Mouse (Mus musculus): ENCODE measurements at regions not wholly inside any gene's neighbourhood (a gene's known extent, or its start where the extent isn't known, plus 50 kb on each side); places are given as distances from the start of the nearest gene placed in this dataset.

DNA sequence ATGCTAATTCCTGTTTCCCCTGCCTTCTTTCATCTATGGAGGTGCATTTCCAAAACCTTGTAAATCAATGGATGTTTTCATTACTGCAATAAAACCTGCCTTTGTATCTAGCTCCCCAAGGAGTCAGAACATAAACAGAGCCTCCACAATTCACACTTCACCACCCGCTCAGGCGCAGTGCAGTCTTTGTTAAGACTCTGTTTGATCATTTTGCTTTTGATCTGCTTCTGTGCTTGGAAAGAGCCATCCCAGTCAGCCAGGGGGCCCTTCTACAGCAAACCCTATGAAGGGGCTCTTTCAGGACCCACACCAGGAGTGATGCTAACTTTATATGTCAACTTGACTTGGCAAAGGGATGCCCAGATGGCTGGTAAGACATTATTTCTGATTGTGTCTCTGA is 86.7 kb upstream of the Ptprm start:
- no peaks in the 10 kb centered on the region for H3K36me3 ChIP-seq (replicated peaks)
- no peak for ATAC-seq (ENCODE audit: insufficient read depth)
- no peak overlapping the region for H3K27ac ChIP-seq (replicated peaks)
- no peak overlapping the region for H3K4me2 ChIP-seq
- H3K27me3 ChIP-seq = no peaks in the 10 kb centered on the region
- no peaks in the 10 kb centered on the region for H3K4me1 ChIP-seq (replicated peaks)
- WGBS (ENCODE audit: insufficient replicate concordance) = 60% methylated on average over 2 of the region's 2 CpGs
- no peaks in the 10 kb centered on the region for H3K9me3 ChIP-seq (replicated peaks)
- no peak overlapping the region for H3K4me3 ChIP-seq (replicated peaks)
- no peak overlapping the region for H3K9ac ChIP-seq

DNA sequence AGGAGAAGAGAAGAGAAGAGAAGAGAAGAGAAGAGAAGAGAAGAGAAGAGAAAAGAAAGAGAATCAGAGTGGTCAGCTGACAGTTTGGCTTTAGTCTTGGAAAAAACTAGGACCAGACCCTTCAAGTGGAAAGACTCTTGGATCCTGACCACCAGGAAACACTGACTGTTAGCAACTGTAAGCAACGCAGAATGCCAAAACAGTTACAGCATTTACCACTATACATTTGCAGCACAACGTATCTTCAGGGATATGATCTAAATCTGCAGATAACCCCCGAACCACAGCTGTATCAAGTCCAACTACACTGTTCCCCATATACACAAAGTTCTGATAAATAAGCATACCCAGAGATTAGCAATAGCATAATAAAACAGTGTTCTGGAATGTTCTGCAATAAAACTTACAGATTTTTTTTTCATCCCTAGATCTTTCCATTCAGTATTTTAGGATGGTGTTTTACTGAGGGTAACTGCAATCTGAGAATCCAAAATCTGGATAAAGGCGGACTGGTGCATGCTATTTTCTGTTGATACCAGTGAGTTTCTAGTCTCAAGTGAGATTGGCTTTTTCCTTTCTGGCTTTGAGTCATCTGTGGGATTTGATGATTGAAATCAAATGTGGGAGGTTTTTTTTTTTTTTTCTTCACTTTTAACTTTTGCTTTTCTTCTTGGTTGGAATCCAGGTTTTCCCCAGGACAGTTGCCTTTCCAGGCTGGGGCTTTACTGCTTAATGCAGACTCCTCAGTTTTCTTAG is 65.9 kb upstream of the Ptprm start:
- Histone ChIP-seq H3K36me3 (replicated peaks) (no peaks in the 10 kb centered on the region), H3K27me3 (no peaks in the 10 kb centered on the region), H3K9me3 (replicated peaks) (no peaks in the 10 kb centered on the region), H3K4me3 (replicated peaks) (no peak overlapping the region), H3K27ac (replicated peaks) (no peak overlapping the region), H3K4me1 (replicated peaks) (no peaks in the 10 kb centered on the region), H3K9ac (no peak overlapping the region), H3K4me2 (no peak overlapping the region)
- ATAC-seq (ENCODE audit: insufficient read depth) = no peak
- 56% methylated on average over 4 of the region's 4 CpGs for WGBS (ENCODE audit: insufficient replicate concordance)

DNA sequence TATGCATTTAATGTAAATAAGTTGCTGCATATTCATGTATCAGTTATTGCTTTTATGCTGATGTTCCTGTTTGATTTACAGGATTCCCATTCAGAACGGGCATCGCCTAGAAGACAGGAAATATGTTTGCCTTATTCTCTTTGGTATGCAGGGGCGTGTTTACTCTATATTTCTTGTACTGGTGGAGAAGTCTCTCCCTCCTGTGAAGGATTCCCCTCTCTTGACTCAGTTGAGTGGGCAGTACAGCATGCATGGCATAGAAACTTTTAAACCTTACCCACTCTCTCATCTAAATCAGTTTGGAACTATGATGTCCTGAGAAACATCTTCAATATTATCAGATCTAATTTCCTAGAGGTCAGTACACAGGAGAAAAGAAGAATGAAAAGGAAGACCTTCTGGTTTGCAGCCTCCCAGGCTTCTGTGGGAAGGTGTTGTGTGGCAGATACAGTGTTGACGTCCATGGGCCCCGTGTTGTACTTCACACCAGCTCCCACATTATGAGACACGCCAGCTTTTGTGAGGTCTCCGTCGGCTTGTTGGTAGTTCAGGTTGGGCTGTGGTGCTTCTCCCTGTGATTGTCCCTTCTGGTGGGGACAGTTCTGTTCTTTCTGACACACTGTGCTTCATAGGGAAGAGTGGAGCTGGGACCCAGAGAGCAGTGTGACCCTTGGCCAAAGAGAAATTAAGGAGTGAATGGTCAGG is 58.4 kb upstream of the Ptprm start:
- no peaks in the 10 kb centered on the region for H3K27me3 ChIP-seq
- H3K9ac ChIP-seq = no peak overlapping the region
- H3K36me3 ChIP-seq (replicated peaks) = no peaks in the 10 kb centered on the region
- no peak overlapping the region for H3K4me2 ChIP-seq
- H3K4me1 ChIP-seq (replicated peaks) = no peaks in the 10 kb centered on the region
- H3K4me3 ChIP-seq (replicated peaks) = no peak overlapping the region
- WGBS (ENCODE audit: insufficient replicate concordance) = 70% methylated on average over 8 of the region's 8 CpGs
- H3K27ac ChIP-seq (replicated peaks) = no peak overlapping the region
- no peak for ATAC-seq (ENCODE audit: insufficient read depth)
- H3K9me3 ChIP-seq (replicated peaks) = no peaks in the 10 kb centered on the region

DNA sequence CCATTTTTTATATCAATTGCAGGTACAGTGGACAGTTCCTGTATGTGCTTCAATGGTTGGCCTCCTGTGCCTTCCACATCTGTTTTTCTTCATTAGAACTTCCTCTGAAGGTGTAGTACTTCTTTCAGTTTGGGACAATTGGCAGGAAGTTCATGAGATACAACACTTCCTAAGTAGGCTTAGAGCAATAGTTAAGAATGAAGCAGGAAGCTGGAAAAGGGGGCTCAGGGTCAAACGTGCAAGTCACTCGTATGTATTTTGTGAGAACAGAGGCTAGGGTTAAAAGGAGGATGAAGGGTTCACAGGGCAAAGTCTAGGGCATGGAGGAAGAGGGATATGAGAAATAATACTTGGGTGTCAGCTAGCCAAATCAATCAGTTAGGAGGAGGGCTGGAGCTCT is 55.7 kb upstream of the Ptprm start:
- Histone ChIP-seq H3K4me2 (no peak overlapping the region), H3K9ac (no peak overlapping the region), H3K27ac (replicated peaks) (no peak overlapping the region), H3K36me3 (replicated peaks) (no peaks in the 10 kb centered on the region), H3K27me3 (no peaks in the 10 kb centered on the region), H3K9me3 (replicated peaks) (no peaks in the 10 kb centered on the region), H3K4me1 (replicated peaks) (no peaks in the 10 kb centered on the region), H3K4me3 (replicated peaks) (no peak overlapping the region)
- ATAC-seq (ENCODE audit: insufficient read depth) = no peak
- 41% methylated on average over 2 of the region's 2 CpGs for WGBS (ENCODE audit: insufficient replicate concordance)

DNA sequence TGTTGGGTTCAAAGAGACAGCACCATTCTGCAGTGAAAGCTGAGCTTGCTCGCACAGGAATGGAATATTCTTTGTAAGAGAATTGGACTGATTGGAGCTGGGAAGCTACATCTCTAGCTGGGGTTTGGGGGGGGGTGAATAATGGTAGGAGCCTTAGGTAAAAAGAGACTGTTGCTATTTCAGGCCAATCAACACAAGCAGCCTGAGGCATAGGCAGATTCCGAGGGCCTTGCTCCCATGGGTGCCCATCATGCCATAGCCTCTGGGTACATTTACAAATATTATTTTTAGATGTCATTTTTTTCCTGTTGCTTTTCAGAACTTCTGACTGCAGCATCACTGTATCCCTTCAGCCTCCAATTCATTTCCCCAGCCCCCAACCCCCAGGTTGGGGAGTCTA is 51.7 kb upstream of the Ptprm start:
- no peak overlapping the region for H3K4me2 ChIP-seq
- ATAC-seq (ENCODE audit: insufficient read depth) = no peak

More for the DNA sequence above, 51.7 kb upstream of the Ptprm start:
- Histone ChIP-seq H3K4me1 (replicated peaks) (no peaks in the 10 kb centered on the region), H3K36me3 (replicated peaks) (no peaks in the 10 kb centered on the region), H3K4me3 (replicated peaks) (no peak overlapping the region), H3K9me3 (replicated peaks) (no peaks in the 10 kb centered on the region), H3K27me3 (no peaks in the 10 kb centered on the region), H3K27ac (replicated peaks) (no peak overlapping the region), H3K9ac (no peak overlapping the region)
- WGBS (ENCODE audit: insufficient replicate concordance) = 40% methylated on average over 2 of the region's 2 CpGs
